Mouse (Mus musculus) heart, adult 11 months (tissue): ENCODE results near the gene Oxct1.

ENCODE experiments used
- DNase-seq: peaks from one replicate; pipeline ENCODE4 v3.0.0; 2022

Oxct1 gene

DNA sequence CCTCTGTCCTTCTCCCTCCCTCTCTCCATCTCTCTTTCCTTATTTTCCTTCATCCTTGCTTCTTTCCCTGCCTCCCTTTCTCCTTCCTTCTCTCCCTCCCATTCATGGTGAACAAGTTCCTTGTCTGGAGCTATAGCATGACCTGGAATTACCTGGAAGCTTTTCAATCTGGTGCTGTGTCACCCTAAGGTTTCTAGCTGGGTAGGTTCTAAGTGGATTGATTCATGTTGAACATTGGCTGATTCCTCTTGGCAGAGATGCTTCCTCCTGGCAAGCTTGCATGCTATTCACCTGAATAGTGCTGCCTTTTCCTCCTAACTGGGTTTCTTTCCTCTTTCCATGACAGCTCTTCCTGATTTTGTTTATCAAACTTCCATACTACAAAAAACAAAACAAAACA is 2.8 kb downstream of the Oxct1 start:
- peak; percentile 74 for DNase-seq

- peak; percentile 87 for DNase-seq
Measured at GRCm38 (mm10) chr15:4033168-4034004, 7.2 kb downstream of the Oxct1 start.

DNA sequence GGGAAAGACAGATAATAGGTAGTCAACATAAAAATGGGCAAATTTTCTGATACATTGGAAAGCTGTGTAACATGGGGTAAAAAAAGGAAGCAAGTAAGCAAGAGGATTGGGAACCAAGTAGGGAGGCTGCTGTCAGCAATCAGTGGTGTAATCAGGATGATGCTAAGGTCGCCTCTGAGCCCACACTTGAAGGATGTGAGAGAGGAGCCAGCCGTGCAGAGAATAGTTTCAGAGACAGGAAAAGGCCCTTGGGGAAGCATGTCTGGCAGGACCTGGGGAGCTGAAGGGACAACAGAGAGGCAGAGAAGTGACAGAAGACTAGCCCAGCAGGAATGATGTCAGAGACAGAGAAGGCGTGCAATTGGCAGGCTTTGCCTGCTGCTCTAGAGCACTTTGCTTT is 16.2 kb downstream of the Oxct1 start:
- peak; percentile 87 for DNase-seq

- DNase-seq, result no peak
Measured at GRCm38 (mm10) chr15:4043032-4043471, 16.9 kb downstream of the Oxct1 start.

DNA sequence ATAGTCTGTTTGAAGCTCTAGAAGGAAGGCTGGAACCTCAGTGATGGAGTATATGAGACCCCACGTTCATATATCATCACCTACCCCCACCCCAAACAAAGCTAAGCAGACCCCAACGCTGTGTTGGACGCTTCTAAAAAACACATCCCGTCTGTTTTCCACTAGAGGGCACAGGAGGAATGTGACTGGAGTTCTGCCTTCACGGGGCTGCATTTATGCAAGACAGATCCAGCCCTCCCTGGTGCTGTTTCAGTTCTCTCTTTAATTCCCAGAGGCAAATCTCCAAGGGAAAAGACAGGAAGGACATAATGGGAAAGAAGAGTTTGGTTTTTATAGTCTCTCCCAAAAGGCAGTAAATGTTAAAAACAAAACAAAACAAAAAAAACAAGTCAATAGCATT is 30.4 kb downstream of the Oxct1 start:
- DNase-seq, result peak; percentile 89

GRCm38 (mm10) chr15:4063574-4063973 is 37.4 kb downstream of the Oxct1 start:
- DNase-seq, result peak; percentile 78

GRCm38 (mm10) chr15:4064013-4064412 is 37.8 kb downstream of the Oxct1 start:
- DNase-seq, result peak; percentile 89

- DNase-seq, result peak; percentile 71
Measured at GRCm38 (mm10) chr15:4064694-4065093, 38.5 kb downstream of the Oxct1 start.

DNA sequence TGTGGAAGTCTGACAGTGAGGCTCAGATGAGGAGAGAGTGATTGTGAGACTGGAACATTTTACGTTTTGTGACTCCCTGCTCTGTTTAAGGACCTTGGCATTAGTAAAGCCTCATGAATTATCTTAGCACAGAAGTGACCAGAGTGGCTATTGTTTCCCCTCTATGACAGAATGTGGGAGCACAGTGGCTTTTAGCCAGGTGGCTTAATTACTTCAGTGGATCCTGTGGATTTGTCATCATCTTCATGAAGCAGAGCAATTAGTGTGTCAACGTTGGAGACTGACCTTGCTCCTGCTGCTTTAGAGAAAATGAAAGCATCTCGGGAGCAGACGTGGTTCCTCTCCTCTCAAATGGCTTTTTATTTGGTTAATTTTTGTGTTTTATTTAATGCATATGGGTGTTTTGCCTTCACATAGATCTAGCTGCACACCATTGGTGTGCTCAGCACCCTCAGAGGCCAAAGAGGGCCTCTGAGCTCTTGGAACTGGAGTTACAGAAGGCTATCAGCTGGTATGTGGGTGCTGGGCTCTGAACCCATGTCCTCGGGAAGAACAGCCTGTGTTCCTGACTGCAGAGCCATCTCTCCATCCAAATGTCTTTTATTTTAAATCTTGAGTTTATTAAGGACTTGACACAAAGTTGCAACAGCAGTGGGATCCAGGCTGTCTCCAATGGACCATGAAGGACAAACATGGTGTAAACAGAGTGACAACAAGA is 41.2 kb downstream of the Oxct1 start:
- peak; percentile 54 for DNase-seq

DNA sequence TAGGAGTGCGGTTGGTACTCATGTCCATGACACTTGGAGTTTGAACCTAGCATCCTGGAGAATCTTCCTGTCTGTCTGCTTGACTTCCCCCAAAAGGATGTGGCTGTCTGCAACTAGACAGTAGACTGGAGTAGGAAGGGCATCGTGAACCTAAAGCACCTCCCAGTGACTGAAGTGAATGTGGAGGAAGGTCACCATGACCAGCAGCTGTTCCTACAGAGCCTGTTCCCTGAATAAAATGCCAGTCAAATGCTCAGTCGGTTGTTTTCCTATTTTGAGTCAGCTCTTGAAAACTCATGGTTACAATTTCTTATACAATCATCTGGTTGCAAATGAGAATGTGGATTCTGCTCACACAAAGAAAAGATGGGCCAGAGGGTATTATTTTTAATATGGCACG is 51.8 kb downstream of the Oxct1 start:
- peak; percentile 65 for DNase-seq

GRCm38 (mm10) chr15:4078785-4079184 is 52.6 kb downstream of the Oxct1 start:
- DNase-seq, result peak; percentile 1

DNA sequence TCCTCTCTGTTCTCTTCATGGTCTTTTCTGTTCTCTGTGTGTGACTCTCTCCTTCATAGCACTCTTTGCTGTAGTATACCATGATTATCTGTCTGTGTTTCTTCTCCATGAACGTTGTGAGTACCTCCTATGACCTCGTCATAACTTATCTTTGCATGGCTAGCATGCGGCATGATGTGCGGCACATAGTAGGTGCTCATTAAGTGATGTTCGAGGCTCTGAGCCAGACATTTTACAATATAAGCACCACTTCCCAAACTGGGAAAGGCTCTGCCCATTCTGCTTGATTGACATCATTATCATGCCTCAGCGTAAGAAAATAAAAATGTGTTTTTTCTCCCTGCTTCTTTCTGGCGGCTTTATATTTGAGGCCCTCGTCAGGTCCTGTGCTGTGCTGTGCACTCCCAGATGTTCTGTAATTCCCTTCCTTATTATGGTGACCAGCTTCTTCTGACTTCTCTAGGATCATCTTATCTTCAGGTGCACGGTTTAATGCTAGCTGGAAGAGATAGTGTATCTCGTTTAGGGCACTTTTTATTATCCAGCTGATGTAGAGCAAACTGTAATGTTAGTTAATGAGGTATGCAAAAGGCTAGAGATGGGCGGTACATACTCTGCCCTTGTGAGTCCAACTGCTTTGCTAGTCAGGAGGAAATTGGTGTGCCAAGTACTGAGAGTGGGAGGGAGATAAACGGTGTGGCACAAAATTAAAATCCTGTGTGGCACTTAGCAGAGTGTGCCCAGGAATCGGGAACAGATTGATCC is 53.4 kb downstream of the Oxct1 start:
- DNase-seq, result peak; percentile 81

DNA sequence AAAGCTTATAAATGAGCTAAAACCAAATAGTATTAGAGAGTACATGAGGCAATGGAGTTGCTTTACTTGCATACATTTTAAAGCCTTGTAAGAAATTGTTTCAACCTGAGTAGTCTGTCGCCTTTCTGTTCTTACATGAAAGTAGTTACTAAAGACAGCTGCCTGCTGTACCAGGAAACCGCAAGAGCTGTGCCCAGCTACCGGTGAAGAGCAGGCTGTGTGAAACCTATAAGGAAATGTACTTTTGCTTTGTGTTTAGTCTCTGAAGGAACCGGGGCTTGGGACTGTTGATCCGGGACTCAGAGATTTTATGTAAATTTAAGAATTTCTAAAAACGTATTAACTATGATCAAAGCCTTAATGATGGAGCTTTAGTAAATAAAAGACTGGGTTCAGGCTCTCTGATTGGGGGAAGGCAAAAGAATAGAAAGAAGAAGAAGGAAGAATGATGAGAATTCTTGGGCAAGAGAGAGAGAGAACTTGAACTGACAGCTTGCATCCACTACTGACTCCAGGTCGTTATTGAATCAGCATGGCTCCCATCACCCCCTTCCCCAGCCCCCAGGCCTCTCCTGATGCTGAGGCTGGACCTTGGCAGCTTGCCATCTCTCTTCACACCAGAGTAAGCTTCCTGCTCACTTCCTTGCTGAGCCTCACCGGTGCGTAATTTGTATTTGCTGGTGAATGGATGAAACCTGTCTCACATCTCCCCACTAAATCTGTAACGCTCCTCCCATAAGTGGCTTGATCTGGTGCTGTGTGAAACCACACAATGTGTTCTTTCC is 59.6 kb downstream of the Oxct1 start:
- DNase-seq, result peak; percentile 67

DNA sequence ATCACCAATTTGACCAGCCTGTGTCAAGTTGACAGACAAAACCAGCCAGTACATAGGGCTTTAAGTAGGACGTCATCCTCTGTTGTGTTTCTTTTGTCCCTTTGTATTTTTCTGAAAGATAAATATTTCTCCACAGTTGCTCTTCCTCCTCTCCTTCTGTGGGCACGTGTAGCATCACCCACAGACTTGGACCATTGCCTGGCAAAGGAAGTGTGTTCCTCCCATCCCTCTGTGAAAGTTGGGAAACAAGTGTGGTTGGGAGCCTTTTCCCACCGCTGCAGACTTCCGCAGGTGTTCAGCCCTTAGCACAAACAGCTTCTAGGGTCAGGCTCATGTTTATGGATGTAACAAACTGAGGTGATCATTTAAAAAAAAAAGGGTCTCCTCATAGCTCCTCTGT is 61.3 kb downstream of the Oxct1 start:
- peak; percentile 55 for DNase-seq

GRCm38 (mm10) chr15:4087914-4088313 is 61.7 kb downstream of the Oxct1 start:
- DNase-seq, result peak; percentile 39

DNA sequence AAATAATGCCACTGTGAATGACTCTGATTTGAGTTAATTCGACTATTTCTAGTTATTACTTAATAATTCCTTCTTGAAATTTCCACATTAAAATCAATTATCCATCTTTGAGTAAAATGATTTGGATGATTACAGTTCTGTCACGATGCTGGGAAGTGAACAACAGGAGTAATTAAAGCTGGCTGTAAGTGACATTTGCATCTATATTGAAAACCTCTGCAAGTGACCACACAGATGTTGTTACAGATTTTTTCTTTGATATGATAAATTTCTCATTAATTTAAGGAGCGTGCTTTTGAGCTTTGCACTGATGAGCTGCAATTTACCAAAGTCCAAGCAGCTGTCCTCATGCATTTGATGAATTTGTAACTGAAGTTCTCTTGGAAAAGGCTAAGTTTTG is 64.4 kb downstream of the Oxct1 start:
- peak; percentile 28 for DNase-seq

DNA sequence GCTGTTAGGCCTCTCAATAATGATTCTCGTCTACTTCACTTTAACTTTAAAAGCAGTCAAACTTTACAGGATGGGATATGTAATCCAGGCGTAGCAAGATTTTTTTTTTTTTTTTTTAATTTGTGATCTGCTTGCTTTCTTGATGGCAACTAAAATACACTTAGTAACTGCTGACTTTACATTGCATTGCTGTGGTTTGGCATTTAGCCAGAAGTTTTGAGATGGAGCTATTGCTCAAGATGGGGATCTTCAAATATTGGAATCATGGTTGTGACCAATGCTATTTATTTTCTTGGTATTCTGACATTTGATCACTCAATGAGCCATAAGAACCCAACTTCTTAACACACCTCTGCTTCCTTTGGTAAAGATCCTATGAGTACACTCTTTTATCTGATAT is 66.4 kb downstream of the Oxct1 start:
- no peak for DNase-seq

DNA sequence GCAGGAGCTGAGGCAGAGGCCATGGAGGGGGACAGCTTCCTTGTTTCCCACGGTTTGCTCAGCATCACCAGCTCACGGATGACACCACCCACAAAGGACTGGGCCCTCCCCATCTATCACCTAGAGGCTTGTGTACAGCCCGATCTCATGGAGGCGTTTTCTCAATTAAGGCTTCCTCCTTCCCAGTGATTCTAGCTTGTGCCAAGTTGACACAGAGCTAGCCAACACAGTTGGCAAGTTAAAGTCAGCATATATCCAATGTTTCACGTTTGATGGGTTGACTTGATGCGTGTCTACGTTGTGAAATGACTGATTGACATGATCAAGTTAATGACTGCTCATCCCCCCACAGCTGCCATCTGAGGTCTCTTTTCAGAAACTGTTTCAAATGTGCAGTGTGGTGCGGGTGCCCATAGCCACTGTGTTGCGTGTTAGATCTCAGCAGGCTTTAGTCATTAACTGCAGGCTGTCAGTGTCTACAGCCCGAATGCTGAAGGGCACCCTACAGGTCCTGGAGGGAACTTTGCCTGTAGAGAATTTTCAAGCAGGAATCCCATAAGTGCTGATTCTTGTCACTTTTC is 74.2 kb downstream of the Oxct1 start:
- DNase-seq, result peak; percentile 87

DNA sequence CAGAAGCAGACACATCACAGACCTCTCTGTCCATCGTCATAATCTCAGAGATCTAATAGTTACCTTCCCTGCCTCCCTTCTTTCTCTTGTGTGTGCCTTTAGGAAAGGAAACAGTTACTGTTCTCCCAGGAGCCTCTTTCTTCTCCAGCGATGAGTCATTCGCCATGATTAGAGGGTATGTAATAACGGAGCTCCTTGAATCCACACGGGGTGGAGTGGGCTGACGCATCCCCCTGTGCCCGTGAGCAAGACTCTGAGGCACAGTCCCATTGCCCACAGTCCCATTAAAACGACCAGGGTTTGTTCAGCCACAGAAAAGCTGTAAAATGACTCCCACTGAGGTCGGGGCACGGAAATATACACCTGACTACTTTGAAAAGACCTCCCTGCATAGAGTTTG is 74.8 kb downstream of the Oxct1 start:
- peak; percentile 13 for DNase-seq

DNA sequence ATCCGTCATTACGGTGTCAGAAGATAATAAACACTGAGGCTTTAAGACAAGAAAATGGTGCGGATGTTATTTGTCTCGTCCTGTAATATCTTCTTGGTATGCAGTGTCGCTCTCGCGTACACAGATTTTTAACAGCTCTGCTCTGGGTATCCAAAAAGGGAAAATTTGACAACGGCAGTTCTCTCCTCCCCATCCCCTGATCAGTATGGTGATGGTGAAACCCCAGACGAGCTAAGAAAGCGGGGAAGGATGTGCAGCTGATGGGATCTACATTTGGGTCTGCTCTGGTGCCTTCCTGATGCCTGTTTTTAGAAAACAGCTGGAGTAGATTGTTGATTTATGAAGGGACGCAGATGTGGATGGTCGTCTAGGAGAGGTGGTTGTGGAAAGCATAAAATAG is 78.1 kb downstream of the Oxct1 start:
- no peak for DNase-seq

- peak; percentile 2 for DNase-seq
Measured at GRCm38 (mm10) chr15:4105498-4105897, 79.3 kb downstream of the Oxct1 start.

DNA sequence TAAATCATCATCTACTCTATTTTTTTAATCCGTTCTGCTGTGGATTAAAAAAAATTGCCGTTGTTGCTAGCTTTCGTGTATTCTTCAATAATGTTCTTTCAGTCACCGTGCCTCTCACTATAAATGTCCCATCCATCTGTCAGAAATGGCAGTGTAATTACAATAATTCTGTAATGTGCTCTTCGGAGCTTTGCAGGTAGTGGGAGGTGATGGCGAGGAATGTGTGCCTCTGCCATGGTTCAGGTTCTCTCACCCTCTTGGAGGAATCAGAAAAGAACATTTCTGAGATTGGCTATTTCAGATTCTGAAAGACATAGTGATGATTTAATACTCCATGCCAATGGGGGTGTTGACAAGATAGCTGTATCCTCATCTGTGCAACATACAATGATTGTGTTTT is 93.8 kb downstream of the Oxct1 start:
- peak; percentile 24 for DNase-seq
